Mouse (Mus musculus) CH12.LX (cell line): Measurements from ENCODE around the gene Pmf1.

Source experiments
- CTCF ChIP-seq, 2 experiments: IDR thresholded peaks in 1 of 2; conservative IDR thresholded peaks in 1 of 2; 2 replicates each; pipeline ENCODE4 v1.5.1; 2011 to 2012; ENCODE audit warnings: low read depth in 2 of 2, low read length in 2 of 2, improper control_type of control experiment in 1 of 2, inconsistent platforms in 1 of 2, mild to moderate bottlenecking in 1 of 2, moderate library complexity in 1 of 2
- EP300 ChIP-seq: IDR thresholded peaks from 2 replicates; pipeline ENCODE4 v1.6.1; 2011; ENCODE audit warnings: low read length, improper control_type of control experiment
- GABPA ChIP-seq: IDR thresholded peaks from 2 replicates; pipeline ENCODE4 v1.6.1; 2012; ENCODE audit warnings: low read depth, low read length, improper control_type of control experiment, inconsistent platforms; ENCODE audit not compliant: insufficient replicate concordance
- JUN ChIP-seq: IDR thresholded peaks from 2 replicates; pipeline ENCODE4 v1.6.1; 2011; ENCODE audit warnings: low read depth, mild to moderate bottlenecking, low read length, improper control_type of control experiment, moderate library complexity; ENCODE audit not compliant: insufficient read depth
- KAT2A ChIP-seq: IDR thresholded peaks from 2 replicates; pipeline ENCODE4 v1.6.1; 2012; ENCODE audit warnings: low read length, improper control_type of control experiment, inconsistent platforms; ENCODE audit not compliant: insufficient replicate concordance
- MAFK ChIP-seq: IDR thresholded peaks from 2 replicates; pipeline ENCODE4 v1.6.1; 2011; ENCODE audit warnings: low read length, improper control_type of control experiment; ENCODE audit not compliant: insufficient replicate concordance
- NELFE ChIP-seq: IDR thresholded peaks from 2 replicates; pipeline ENCODE4 v1.6.1; 2011; ENCODE audit warnings: low read depth, low read length, improper control_type of control experiment
- POLR2A ChIP-seq: IDR thresholded peaks from 2 replicates; pipeline ENCODE4 v1.6.1; 2011; ENCODE audit warnings: low read depth, mild to moderate bottlenecking, improper control_type of control experiment, low read length
- POLR2AphosphoS2 ChIP-seq: IDR thresholded peaks from 2 replicates; pipeline ENCODE4 v1.6.1; 2011; ENCODE audit warnings: low read depth, low read length, improper control_type of control experiment
- RAD21 ChIP-seq: IDR thresholded peaks from 2 replicates; pipeline ENCODE4 v1.6.1; 2011; ENCODE audit warnings: low read depth, mild to moderate bottlenecking, low read length, improper control_type of control experiment, moderate library complexity
- SIN3A ChIP-seq: IDR thresholded peaks from 2 replicates; pipeline ENCODE4 v1.6.1; 2012; ENCODE audit warnings: low read length, improper control_type of control experiment, inconsistent platforms
- USF1 ChIP-seq: IDR thresholded peaks from 2 replicates; pipeline ENCODE4 v1.6.1; 2014; ENCODE audit warnings: low read depth, mild to moderate bottlenecking, inconsistent platforms, low read length, improper control_type of control experiment
- ZKSCAN1 ChIP-seq: IDR thresholded peaks from 2 replicates; pipeline ENCODE4 v1.6.1; 2012; ENCODE audit warnings: low read depth, inconsistent platforms, low read length, improper control_type of control experiment, borderline replicate concordance
- ZMIZ1 ChIP-seq: IDR thresholded peaks from 2 replicates; pipeline ENCODE4 v1.6.1; 2012; ENCODE audit warnings: low read depth, mild to moderate bottlenecking, inconsistent platforms, low read length, improper control_type of control experiment

DNA sequence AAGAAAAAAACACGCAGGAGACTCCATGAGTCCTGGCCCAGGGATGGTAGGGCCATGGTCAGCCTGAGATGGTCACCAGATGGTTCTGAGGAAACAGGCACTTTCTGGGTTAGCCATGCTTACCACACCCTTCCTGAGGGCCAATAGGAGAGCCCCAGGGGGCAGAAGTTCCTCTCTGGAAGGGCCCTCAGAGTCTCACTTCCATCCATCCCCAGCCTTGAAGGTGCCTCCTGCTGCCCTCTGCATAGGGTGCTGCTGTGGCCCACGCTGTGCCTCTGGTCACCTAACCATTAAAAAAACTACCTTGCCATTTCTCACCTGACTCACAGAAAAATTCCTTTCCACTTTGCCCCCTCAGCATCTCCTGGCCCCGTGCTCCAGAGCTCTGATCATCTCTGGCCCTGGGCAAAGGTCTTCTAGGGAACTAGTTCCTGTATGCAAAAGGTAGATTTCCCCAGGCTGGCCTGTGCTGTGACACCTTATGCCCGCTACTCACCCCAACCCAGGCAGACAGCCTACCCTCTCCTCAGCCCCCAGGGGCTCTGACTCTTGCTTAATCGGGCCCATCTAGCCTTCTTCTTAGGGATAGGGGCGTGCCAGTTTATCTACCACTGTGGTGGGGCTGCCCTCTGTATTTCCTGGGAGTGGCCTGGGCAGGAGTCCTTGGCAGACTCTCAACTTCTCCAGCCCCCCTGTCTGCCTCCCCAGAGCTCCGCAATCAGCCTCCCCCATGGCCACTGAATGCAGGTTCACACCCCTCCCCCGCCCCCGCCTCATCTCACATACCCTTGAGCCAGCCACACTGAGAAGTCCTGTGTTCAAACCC lies 44.8 kb upstream of the Pmf1 start:
- TF ChIP-seq POLR2A (no peak), NELFE (no peak), USF1 (no peak), EP300 (no peak), RAD21 (no peak), JUN (no peak), GABPA (no peak), MAFK (no peak), CTCF (conservative IDR thresholded peaks at IDR 0.05 in 1 of 2, IDR thresholded peaks at IDR 0.05 in 1 of 2; ENCODE audit: low read depth in 2 of 2, low read length in 2 of 2) (no peak), ZMIZ1 (no peak), KAT2A (no peak), POLR2AphosphoS2 (no peak), SIN3A (no peak), ZKSCAN1 (no peak)
